Mouse (Mus musculus): Measurements from ENCODE around the gene Cav3.

- TF ChIP-seq POLR2AphosphoS2 (IDR thresholded peaks at IDR 0.05; ENCODE audit: insufficient read length, low read depth), result no peak
- no peak for TF ChIP-seq POLR2A (IDR thresholded peaks at IDR 0.05; ENCODE audit: insufficient read length, low read depth)
- no peak for TF ChIP-seq TCF3 (IDR thresholded peaks at IDR 0.05; ENCODE audit: insufficient read length, low read depth)
- TF ChIP-seq CEBPB (IDR thresholded peaks at IDR 0.05; ENCODE audit: insufficient read depth, poor library complexity, severe bottlenecking), result no peak
- TF ChIP-seq MAX (IDR thresholded peaks at IDR 0.05; ENCODE audit: low read depth), result no peak
- TF ChIP-seq USF1 (IDR thresholded peaks at IDR 0.05; ENCODE audit: low read depth), result no peak
- TF ChIP-seq TCF12 (IDR thresholded peaks at IDR 0.05; ENCODE audit: insufficient read depth, poor library complexity, severe bottlenecking), result no peak
- no peak for TF ChIP-seq REST (IDR thresholded peaks at IDR 0.05; ENCODE audit: insufficient read depth, insufficient read length)
- TF ChIP-seq MYOD1 (IDR thresholded peaks at IDR 0.05; ENCODE audit: control insufficient read depth in 1 of 3, insufficient read length in 2 of 3, low read depth in 2 of 3), result peak in 2 of 3 experiments; percentile 67 to 76
- TF ChIP-seq E2F4 (IDR thresholded peaks at IDR 0.05; ENCODE audit: insufficient read depth), result no peak
- no peak for TF ChIP-seq SRF (IDR thresholded peaks at IDR 0.05; ENCODE audit: control insufficient read depth, insufficient read length, low read depth)
- TF ChIP-seq MYOG (IDR thresholded peaks at IDR 0.05; ENCODE audit: control insufficient read depth in 1 of 3, insufficient read depth in 1 of 3, insufficient read length in 2 of 3, low read depth in 2 of 3), result peak in 1 of 3 experiments; percentile 27
These were observed 34.1 kb downstream of the Cav3 start for GRCm38 (mm10) chr6:112493371-112493770.

Measured in myocyte (in vitro differentiated cells).